Mouse (Mus musculus) retina, postnatal 7 days (tissue): ENCODE results near the gene Dlgap5.

ENCODE experiments used
- DNase-seq: peaks from one replicate; pipeline ENCODE4 v3.0.0-alpha.2; 2012; ENCODE audit warnings: low read depth, low spot score

The Dlgap5 gene

DNA sequence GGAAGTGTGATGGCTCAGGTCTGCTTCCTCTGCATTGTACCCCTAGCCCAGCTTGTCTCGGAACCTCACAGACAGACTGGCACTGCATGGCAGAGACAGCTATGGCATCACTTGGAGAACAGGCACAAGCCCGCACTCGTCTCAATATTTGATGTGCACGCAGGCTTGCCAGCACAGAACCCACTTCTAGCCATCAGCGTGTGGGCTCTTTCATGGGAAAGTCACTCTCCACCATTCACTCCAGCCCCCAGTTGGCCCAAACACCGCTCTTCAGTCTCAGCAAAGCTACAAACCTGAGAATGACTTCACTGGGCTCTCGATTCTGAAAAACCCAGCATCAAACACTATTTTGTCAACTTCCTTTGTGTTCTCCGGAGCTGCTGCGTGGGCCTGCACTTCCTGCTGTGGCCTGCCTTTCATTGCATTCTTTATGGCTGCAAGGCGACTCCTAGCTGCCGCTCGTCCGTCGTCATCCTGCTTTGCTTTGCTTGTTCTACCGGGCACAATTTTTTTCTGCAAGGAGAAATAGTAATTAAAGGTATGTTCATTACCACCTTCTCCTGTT lies 22.7 kb downstream of the Dlgap5 start:
- no peak for DNase-seq

GRCm38 (mm10) chr14:47395007-47395406 lies 23.2 kb downstream of the Dlgap5 start:
- no peak for DNase-seq

- DNase-seq, result no peak
Measured at GRCm38 (mm10) chr14:47393354-47394094, 24.7 kb downstream of the Dlgap5 start.

- no peak for DNase-seq
Measured at GRCm38 (mm10) chr14:47386125-47386524, 32.1 kb downstream of the Dlgap5 start.

DNA sequence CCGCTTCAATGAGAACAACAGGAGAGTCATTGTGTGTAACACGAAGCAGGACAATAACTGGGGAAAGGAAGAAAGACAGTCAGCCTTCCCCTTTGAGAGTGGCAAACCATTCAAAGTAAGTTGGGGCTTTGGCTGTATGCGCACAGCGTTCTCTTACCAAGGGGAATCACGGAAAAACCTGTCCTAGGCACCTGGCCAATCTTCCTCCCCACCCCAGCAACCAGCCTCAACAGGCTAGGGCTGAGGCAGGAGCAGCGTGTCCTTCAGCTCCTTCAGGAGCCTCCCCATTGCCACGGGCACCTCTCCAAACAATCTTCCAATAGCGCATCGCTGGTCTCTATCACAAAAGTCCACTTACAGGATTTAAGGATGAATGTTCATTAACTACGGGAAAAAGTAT lies 33.6 kb downstream of the Dlgap5 start:
- no peak for DNase-seq

- no peak for DNase-seq
Measured at GRCm38 (mm10) chr14:47383911-47384310, 34.3 kb downstream of the Dlgap5 start.

- DNase-seq, result no peak
Measured at GRCm38 (mm10) chr14:47378336-47378735, 39.9 kb downstream of the Dlgap5 start.

GRCm38 (mm10) chr14:47376526-47376925 lies 41.7 kb downstream of the Dlgap5 start:
- no peak for DNase-seq

DNA sequence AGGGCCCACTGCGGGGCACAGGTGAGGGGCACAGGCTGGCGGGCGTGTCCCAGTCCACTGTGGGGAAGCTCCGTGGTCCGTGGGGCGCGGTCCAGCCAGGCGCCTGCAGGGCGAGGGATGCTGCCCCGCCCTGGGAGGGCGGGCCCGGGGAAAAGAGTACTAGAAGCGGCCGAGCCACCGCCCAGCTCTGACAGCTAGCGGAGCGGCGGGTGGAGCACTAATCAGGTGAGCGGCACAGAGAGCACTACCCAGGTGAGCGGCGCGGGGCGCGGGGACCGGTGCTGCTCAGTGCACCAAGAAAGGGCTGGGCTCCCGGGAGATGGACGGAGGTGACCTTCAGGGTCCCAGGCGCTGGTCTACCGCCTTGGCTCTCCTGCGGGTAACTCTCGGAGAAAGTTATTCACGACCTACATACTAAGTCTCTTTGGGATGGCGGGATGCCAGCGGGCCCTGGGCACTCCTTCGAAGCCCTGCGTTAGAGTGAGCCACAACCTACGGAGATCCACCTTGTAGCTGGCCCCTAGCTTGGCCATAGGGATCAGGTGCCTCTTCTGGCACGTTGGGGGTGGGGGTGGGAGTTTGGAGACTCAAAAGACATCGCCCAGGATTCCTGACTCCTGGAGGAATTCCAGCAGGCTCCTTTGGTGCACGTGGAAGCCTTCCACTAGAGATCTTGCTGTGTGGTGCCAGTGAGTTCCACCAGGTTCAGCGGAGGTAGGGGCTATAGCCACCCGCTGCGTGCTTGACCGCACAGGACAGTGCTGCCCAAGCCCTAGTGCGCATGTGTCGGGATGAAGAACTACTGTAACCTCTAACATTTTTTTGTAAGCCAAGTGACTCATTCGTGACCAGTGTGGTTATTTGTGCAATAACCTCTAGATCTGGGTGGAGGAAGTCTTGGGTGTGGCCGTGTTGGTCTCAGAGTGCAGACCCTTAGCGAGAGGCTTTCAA lies 44.2 kb downstream of the Dlgap5 start:
- DNase-seq, result no peak

- no peak for DNase-seq
Measured at GRCm38 (mm10) chr14:47371689-47372088, 46.5 kb downstream of the Dlgap5 start.

GRCm38 (mm10) chr14:47370790-47371189 lies 47.4 kb downstream of the Dlgap5 start:
- DNase-seq, result no peak

GRCm38 (mm10) chr14:47369741-47370140 lies 48.5 kb downstream of the Dlgap5 start:
- DNase-seq, result no peak

DNA sequence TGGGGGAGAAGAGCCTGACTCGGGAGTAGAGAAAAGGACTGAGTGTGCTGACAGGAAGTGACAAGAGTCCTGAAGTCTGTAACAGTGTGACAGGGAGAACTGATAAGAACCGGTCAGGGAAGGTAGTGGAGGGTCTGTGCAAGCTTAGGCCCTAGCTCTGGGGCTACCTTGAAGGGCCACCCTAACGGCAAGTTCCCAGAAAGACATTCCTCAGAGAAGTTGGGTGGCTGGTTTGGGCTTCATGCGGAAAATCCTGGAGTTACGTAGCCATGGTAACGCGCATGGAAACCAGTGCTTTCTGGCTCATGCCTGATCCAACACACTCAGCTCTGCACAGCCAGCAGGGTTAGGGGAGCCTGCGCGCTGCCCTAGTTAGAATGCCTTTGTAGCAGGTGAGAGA lies 50.7 kb downstream of the Dlgap5 start, which contains the start of gene Lgals3:
Lgals3 (plus strand) TSS at position 291 of the 400 bp plus-strand sequence.
- peak; percentile 36 for DNase-seq

GRCm38 (mm10) chr14:47366881-47367321 lies 51.3 kb downstream of the Dlgap5 start:
- no peak for DNase-seq

DNA sequence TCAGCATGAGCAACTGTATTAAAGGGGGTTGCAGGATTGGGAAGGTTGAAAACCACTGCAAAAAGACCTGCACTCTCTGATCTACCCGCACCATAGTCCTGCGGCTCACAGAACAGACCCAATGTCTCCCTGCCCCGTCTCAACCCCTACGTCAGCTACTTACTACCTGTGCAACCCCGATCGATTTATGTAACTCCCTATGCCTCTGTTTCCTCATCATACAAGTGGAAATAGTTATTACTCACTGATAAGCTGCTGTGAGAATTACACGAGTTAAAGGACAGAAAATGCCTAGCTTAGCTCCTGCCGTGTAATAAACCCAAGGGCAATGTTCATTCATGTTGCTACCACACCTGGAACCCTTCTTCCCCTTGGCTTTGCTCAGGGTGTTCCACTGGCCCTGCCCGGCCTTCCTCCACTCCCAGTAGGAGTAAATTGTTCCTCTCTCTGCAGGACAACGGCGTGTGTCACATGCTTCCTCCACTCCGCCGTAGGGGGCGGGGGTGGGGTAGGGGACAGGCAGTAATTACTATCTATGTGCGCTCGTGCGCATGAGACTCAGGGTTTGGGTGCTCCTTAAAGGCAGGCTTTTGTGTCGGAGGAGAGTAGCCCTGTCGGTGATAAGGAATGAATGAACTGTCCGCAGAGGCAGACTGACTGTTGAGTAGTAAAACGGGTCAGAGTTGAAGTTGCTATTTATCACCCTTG lies 53.3 kb downstream of the Dlgap5 start:
- no peak for DNase-seq

DNA sequence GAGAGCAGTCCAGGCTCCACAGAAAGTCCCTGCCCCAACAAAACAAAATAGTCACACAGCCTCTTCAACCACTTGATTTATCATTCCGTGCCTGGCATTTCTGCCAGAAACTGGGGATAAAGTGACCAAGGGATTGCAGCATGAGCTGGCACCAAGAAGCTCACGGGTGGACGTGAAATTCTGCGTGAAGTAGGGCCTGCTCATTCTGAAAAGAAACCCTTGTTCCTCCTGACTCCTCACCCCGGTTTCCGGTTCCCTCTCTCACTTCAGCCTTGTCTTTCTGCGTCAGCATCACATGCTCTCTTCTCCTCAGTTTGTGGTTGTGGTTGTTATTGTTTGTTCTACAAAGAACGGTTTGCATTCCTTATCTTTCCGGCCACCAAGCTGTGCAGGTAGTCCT lies 56.3 kb downstream of the Dlgap5 start:
- DNase-seq, result no peak

DNA sequence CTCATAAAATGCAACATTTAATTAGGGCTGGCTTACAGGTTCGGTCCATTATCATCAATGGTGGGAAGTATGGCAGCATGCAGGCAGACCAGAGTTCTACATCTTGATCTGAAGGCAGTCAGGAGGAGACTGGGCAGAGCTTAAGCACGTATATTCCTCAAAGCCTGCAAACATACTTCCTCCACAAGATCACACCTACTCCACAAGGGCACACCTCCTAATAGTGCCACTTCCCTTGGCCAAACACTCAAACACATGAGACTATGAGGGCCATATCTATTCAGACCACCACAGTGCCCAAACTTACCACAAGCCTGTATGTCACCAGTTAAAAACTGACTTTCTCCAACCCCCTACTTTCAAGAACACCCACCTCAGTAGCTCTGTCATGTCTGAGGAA lies 56.8 kb downstream of the Dlgap5 start:
- DNase-seq, result no peak

DNA sequence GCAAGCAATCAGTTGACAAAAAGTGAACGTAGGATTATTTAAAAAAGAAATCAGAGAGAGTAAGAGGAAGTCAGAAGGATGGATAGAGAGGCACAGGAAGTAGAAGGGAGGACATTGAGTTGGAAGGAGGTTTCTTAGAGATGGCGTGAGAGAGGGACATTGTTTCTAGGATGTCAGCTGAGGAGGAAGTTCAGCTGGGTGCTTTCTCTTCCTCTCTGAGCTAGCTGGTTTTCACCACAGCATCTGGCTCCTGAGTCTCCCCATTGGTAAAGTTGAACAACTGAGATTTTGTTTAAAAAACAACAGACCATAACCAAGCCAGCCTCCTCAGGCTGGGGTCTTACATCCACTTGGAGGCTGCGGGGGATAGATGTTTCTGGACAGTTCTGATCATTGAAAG lies 58.6 kb downstream of the Dlgap5 start:
- DNase-seq, result no peak

DNA sequence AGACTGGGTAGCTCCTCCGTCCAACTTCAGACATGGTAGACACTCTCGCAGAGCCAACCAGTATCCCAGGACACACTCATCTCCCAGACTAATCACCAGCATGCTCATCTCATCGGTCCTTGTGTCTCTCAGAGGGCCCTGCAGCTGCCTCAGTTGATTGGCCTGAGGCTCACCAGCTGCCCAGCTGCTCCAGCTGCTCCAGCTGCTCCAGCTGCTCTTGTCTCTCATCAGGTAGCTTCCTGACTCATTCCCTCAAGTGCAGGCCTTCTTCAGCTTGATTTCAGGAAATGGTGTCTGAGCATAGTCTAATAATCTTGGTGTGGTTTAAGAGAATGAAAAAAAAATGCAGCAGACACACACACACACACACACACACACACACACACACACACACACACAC lies 61.6 kb downstream of the Dlgap5 start:
- DNase-seq, result no peak

DNA sequence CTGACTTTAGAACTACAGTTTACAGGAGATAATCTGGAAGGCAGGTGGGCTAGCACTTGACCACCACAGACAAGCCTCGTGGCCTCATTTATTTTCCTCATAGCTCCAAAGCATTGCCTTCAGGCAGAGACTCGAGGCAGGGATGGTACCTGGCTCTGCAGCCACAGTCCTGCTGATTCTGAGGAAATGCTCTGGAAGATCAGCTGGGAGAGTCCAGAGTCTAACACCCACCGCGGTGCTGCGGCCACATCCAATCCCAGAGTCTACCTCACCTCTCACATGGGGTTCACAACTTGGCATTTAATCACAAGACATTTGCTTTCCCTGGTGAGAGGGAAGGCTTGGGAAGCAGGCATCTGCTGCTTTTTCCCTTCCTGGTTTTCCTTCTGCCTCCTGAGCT lies 63.3 kb downstream of the Dlgap5 start:
- DNase-seq, result no peak

GRCm38 (mm10) chr14:47354111-47354577 lies 64.1 kb downstream of the Dlgap5 start:
- DNase-seq, result no peak
